Mouse (Mus musculus) midbrain, postnatal 0 days (tissue): ENCODE measurements around the gene Hist2h2ab. TPM values are rescaled to one million over a fixed set of nuclear protein-coding genes. Genes with fewer than 3 reads are reported as not detected.
"Not testable (repeated sequence)": the region's sequence is repeated elsewhere in the genome, so short reads cannot be mapped to it uniquely, and the experiment has no call there.

Experiments
- ATAC-seq: fragments of 200-750 bp; cut with Nextera tagmentation; 2 replicates; pipeline ENCODE4 v1.8.0; 2017; ENCODE audit warnings: moderate number of reproducible peaks, mild to moderate bottlenecking, moderate TSS enrichment, moderate library complexity; ENCODE audit not compliant: low FRiP score
- DNase-seq: peaks from one replicate; pipeline ENCODE4 v3.0.0-alpha.2; 2015; ENCODE audit warnings: low spot score
- H3K27ac ChIP-seq: fragments of 300-500 bp; sonication (generic); 2 replicates; pipeline ENCODE4 v1.5.1; 2014; ENCODE audit warnings: low read depth, mild to moderate bottlenecking, low read length, mixed read lengths
- H3K27me3 ChIP-seq: fragments of 300-500 bp; sonication (generic); 2 replicates; pipeline ENCODE4 v1.6.1; 2014; ENCODE audit warnings: low read length, control low read depth, mixed read lengths; ENCODE audit not compliant: insufficient read depth
- H3K36me3 ChIP-seq: fragments of 300-500 bp; sonication (generic); 2 replicates; pipeline ENCODE4 v1.6.1; 2014; ENCODE audit warnings: low read length, control low read depth, mixed read lengths; ENCODE audit not compliant: insufficient read depth
- H3K4me1 ChIP-seq: fragments of 300-500 bp; sonication (generic); 2 replicates; pipeline ENCODE4 v1.6.1; 2014; ENCODE audit warnings: mild to moderate bottlenecking, control low read depth, antibody characterized with exemption, low read length, mixed read lengths; ENCODE audit not compliant: insufficient read depth
- H3K4me2 ChIP-seq: fragments of 300-500 bp; sonication (generic); 2 replicates; pipeline ENCODE4 v1.6.1; 2014; ENCODE audit warnings: low read depth, mild to moderate bottlenecking, low read length, mixed read lengths; ENCODE audit not compliant: poor library complexity, severe bottlenecking
- H3K4me3 ChIP-seq: fragments of 300-500 bp; sonication (generic); 2 replicates; pipeline ENCODE4 v1.5.1; 2014; ENCODE audit warnings: low read depth, mild to moderate bottlenecking, low read length, moderate library complexity
- H3K9ac ChIP-seq: fragments of 300-500 bp; sonication (generic); replicated peaks from 2 replicates; pipeline ENCODE4 v1.6.1; 2014; ENCODE audit warnings: mild to moderate bottlenecking, low read length, moderate library complexity, mixed read lengths; ENCODE audit not compliant: poor library complexity, severe bottlenecking
- H3K9me3 ChIP-seq: fragments of 300-500 bp; sonication (generic); 2 replicates; pipeline ENCODE4 v1.6.1; 2016; ENCODE audit warnings: low read length, control low read depth
- CTCF ChIP-seq: IDR thresholded peaks from 2 replicates; pipeline ENCODE4 v1.5.1; 2016; ENCODE audit warnings: antibody characterized with exemption, mild to moderate bottlenecking
- WGBS: fragments of 180-500 bp; shearing (Covaris S2); extraction: QIAGEN DNeasy Blood & Tissue Kit; methylation state at CpG from one replicate; pipeline ENCODE4 v1.1.7; 2014; 5-methylcytosine and 5-hydroxymethylcytosine counted together
- polyA plus RNA-seq: library from polyadenylated mRNA; unstranded; fragments of >200 nt; fragmentation: Nextera tagmentation; extraction: Ambion mirVana; gene quantifications from 2 replicates; pipeline ENCODE4 v1.2.1, GENCODE M21; 2015
- total RNA-seq: library from RNA; depleted of rRNA; stranded (reverse); fragments of >200 nt; gene quantifications from 2 replicates; pipeline ENCODE4 v1.2.3, GENCODE M21; 2014

Hist2h2ab gene
- total and polyA plus RNA-seq, 2 experiments from 2014 or later, result 144 TPM; not detected in 1

DNA sequence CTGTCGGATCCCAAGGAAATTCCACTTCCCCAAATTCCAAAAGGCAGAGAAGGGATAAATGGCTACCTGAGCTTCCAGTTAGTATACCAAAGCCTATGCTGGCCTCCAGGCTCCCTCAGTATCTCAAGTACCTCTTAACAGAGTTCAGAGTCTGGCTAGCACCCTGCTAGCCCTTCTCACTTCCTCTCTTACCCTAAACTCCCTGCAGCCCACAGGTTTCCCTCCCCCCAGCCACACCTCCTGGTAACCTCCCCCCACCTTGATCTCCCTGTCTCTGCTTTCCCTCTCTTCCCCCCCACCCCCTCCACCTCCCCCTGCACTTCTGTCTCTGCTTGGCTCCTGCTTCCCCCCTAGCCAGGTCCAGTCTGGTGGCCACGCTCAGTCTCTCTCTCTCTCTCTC is 19.9 kb upstream of the Hist2h2ab start:
- Histone ChIP-seq H3K27me3 (no peaks in the 10 kb centered on the region), H3K36me3 (no peaks in the 10 kb centered on the region), H3K9ac (no peak overlapping the region), H3K9me3 (no peaks in the 10 kb centered on the region), H3K27ac (no peak overlapping the region), H3K4me1 (peaks cover 8% of the 10 kb centered on the region; the same call in 1 of the 2 replicates), H3K4me3 (no peak overlapping the region), H3K4me2 (no peak overlapping the region)
- DNase-seq (no peak), ATAC-seq (no peak)
- no peak for TF ChIP-seq CTCF
- WGBS, result 75% methylated on average over 2 of the region's 2 CpGs

DNA sequence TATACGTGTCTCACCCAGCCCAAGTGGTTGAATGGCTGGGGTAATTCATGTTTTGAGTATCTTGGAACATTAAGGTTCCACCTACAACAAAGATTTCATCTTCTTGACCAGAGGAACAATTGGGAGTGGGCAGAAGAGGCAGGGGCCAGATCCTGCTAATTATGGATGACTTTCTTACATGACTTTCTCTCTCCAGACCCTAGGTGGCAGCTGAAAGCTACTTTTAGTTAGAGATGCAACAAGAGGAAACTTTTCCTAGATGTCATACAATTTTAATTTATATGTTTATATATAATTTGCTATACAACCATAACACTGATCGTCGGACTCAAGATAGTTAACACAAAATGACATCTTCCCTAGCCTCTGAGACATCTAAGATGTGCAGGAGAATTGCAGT is 11.8 kb upstream of the Hist2h2ab start:
- Histone ChIP-seq H3K4me2 (no peak overlapping the region), H3K27ac (no peak overlapping the region), H3K36me3 (no peaks in the 10 kb centered on the region), H3K4me3 (no peak overlapping the region), H3K27me3 (no peaks in the 10 kb centered on the region), H3K9me3 (no peaks in the 10 kb centered on the region), H3K4me1 (no peaks in the 10 kb centered on the region), H3K9ac (no peak overlapping the region)
- 86% methylated on average over 3 of the region's 3 CpGs for WGBS
- DNase-seq, result no peak
- peak; percentile 50 for TF ChIP-seq CTCF
- ATAC-seq, result no peak

DNA sequence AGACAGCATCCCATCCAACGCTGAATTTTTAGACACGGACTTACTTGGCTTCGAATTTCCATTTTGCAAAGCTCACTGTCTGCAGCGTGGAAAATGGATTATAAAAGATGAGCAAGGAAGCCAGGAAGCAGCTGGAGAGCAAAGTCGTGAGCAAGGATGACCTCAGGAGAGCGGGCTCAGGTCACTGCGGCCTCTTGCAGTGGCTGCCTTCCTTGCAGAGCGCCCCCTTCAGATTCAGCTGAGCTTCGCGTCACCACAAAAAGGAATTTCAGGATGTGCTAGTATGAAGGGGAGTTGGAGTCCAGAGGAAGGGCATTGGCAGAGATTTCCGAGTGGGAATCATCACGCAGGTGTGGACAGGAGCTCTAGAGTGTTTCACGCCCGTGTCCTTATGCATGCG is 10.4 kb upstream of the Hist2h2ab start:
- Histone ChIP-seq H3K4me1 (no peaks in the 10 kb centered on the region), H3K4me2 (no peak overlapping the region), H3K36me3 (no peaks in the 10 kb centered on the region), H3K27me3 (0 out of 2 replicates have a peak, but pooled peaks cover under 1% of the 10 kb centered on the region), H3K27ac (no peak overlapping the region), H3K9me3 (no peaks in the 10 kb centered on the region), H3K9ac (no peak overlapping the region), H3K4me3 (no peak overlapping the region)
- WGBS, result 17% methylated on average over 15 of the region's 15 CpGs
- ATAC-seq, result no peak
- TF ChIP-seq CTCF, result peak; percentile 47
- DNase-seq, result no peak

DNA sequence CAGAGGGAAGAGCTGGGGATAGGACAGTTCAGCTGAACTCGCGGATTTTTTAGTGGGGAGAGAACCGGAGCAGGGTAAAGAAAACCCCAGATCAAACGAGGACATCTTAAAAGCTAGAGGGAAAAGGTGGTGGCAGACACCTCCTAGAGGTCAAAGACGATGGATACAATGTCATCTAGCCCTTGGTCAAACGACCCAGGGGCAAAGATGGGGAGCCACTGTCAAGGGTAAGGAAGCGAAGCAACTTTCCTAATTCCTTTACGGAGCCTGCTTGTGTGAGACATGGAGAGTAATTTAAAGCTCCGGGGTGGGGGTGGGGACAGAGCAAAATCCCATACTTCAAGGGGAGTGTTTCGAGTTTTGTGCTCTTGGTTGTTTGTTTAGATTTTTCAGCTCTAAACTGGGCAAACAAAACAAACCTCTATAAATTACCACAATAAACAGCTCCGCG is 449 bp upstream of the Hist2h2ab start:
- TF ChIP-seq CTCF, result peak; percentile 42

DNA sequence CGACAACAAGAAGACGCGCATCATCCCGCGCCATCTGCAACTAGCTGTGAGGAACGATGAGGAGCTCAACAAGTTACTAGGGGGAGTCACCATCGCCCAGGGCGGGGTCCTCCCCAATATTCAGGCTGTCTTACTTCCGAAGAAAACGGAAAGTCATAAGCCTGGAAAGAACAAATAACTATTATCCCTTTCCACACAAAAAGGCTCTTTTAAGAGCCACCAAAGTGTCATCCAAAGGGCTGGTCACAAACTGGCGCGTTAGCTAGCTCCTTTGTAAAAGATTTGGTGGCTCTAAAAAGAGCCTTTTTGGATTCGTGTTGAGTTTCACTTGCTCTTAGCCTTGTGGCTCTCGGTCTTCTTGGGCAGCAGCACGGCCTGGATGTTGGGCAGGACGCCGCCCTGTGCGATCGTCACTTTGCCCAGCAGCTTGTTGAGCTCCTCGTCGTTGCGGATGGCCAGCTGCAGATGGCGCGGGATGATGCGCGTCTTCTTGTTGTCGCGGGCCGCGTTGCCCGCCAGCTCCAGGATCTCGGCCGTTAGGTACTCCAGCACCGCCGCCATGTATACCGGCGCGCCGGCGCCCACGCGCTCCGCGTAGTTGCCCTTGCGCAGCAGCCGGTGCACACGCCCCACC is 583 bp downstream of the Hist2h2ab start:
- H3K36me3 ChIP-seq, H3K4me1 ChIP-seq, H3K27me3 ChIP-seq, H3K9me3 ChIP-seq: not testable (repeated sequence)
- 0% methylated on average over 27 of the region's 47 CpGs for WGBS
- Histone ChIP-seq H3K27ac (peak overlapping the region; percentile 91), H3K4me3 (peak overlapping the region; percentile 51), H3K9ac (peak overlapping the region; percentile 61), H3K4me2 (peak overlapping the region; percentile 64)
- peak; percentile 39 for DNase-seq
- 0 out of 2 replicates have a peak, but pooled peaks have one; percentile 5 for TF ChIP-seq CTCF
- ATAC-seq, result peak; percentile 17; the same call in 1 of the 2 replicates

More for the DNA sequence above, 449 bp upstream of the Hist2h2ab start:
- Histone ChIP-seq H3K9me3 (no peaks in the 10 kb centered on the region), H3K4me2 (peak overlapping the region; percentile 64), H3K27me3 (0 out of 2 replicates have a peak, but pooled peaks cover 4% of the 10 kb centered on the region), H3K4me1 (peaks cover 4% of the 10 kb centered on the region; the same call in 1 of the 2 replicates), H3K4me3 (peak overlapping the region; percentile 51), H3K27ac (peak overlapping the region; percentile 91), H3K36me3 (no peaks in the 10 kb centered on the region), H3K9ac (peak overlapping the region; percentile 37)
- 0% methylated on average over 12 of the region's 12 CpGs for WGBS
- DNase-seq (peak; percentile 30), ATAC-seq (peak; percentile 32; the same call in 1 of the 2 replicates)
